Mouse (Mus musculus) lung, postnatal 14 days (tissue): ENCODE results near the gene Tmem52.

Experiments
- DNase-seq: peaks from one replicate; pipeline ENCODE4 v3.0.0; 2021

The Tmem52 gene

DNA sequence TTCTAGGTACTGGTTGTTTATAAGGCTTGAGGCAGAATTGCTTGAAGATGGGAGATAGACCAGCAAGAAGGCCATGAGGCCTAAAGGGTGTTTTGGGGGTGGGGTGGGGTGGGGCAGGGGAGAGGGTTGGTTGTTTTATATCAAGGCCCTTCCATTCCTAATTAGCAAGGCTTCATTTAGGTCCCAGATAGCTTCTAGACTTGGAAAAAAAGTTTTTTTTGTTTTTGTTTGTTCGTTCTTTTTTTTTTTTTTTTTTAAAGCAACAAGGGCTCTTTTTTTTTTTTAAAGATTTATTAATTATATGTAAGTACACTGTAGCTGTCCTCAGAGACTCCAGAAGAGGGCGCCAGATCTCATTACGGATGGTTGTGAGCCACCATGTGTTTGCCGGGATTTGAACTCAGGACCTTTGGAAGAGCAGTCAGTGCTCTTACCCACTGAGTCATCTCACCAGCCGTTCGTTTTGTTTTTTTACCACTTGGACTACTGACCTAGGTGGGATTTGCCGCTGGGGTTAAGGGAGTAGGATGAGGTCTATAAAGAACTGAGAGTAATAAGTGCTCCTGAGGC is 49.1 kb downstream of the Tmem52 start:
- DNase-seq = no peak
